ENCODE assay signal across 24 mouse cellular contexts in genomic region chr19:13812823-13813222, GRCm38 (mm10). TPM values are rescaled to one million over a fixed set of nuclear protein-coding genes. Genes with fewer than 3 reads are reported as not detected.
DNase-seq lines count a peak whose midpoint lies in the region; ATAC-seq and TF ChIP-seq lines count a peak whose summit lies in the region.
"Had no signal": no experiment of that assay in that cellular context is flagged by ENCODE, and none has a peak within 500 bp of the region (broad histone marks: within the 10 kb centered on the region; RNA-seq: fewer than 3 reads in every experiment).

No protein-coding gene starts in this region.

- in situ Hi-C loops in ES-E14 (cut with MboI; ENCODE audit: low sequenced_read_pairs in 2 of 2, unreplicated experiment in 2 of 2), result no loop called here

- no peaks in the 10 kb centered on the region for H3K36me3 ChIP-seq in hindbrain, postnatal 0 days (ENCODE audit: insufficient read depth, low read length)
- H3K36me3 ChIP-seq in hindbrain, embryonic 14.5 days (replicated peaks; ENCODE audit: control insufficient read depth, insufficient read depth), result no peaks in the 10 kb centered on the region
- no peaks in the 10 kb centered on the region for H3K36me3 ChIP-seq in lung, postnatal 0 days (ENCODE audit: insufficient read depth, low read length)
- no peaks in the 10 kb centered on the region for H3K36me3 ChIP-seq in ES-E14 (ENCODE audit: control insufficient read depth, insufficient read depth, low read length, poor library complexity, severe bottlenecking)
- H3K36me3 ChIP-seq: embryonic facial prominence, embryonic 12.5 days; heart, embryonic 13.5 days; liver, embryonic 13.5 days; midbrain, embryonic 13.5 days had no signal

- TF ChIP-seq EP300 in lung, postnatal 0 days (IDR thresholded peaks at IDR 0.05), result no peak

- H3K9me3 ChIP-seq in hindbrain, postnatal 0 days (ENCODE audit: low read length), result no peaks in the 10 kb centered on the region
- no peaks in the 10 kb centered on the region for H3K9me3 ChIP-seq in hindbrain, embryonic 14.5 days (ENCODE audit: control insufficient read depth, low read length)
- H3K9me3 ChIP-seq in lung, postnatal 0 days (ENCODE audit: low read length), result no peaks in the 10 kb centered on the region
- no peaks in the 10 kb centered on the region for H3K9me3 ChIP-seq in ES-E14 (ENCODE audit: control insufficient read depth, insufficient read depth, low read depth, low read length)
- H3K9me3 ChIP-seq: embryonic facial prominence, embryonic 12.5 days; heart, embryonic 13.5 days; liver, embryonic 13.5 days; midbrain, embryonic 13.5 days had no signal

- H3K9ac ChIP-seq in hindbrain, postnatal 0 days (replicated peaks; ENCODE audit: low read length), result no peak overlapping the region
- no peak overlapping the region for H3K9ac ChIP-seq in hindbrain, embryonic 14.5 days
- no peak overlapping the region for H3K9ac ChIP-seq in lung, postnatal 0 days (replicated peaks; ENCODE audit: low read depth)
- no peak overlapping the region for H3K9ac ChIP-seq in ES-E14 (ENCODE audit: insufficient read depth, low read depth, low read length, poor library complexity, severe bottlenecking)
- H3K9ac ChIP-seq: embryonic facial prominence, embryonic 12.5 days; heart, embryonic 13.5 days; liver, embryonic 13.5 days; midbrain, embryonic 13.5 days had no signal

- peak; percentile 49 for TF ChIP-seq CTCF in hindbrain, postnatal 0 days (IDR thresholded peaks at IDR 0.05; ENCODE audit: low read depth)
- 0 out of 2 replicates have a peak, but pooled peaks have one; percentile 2 for TF ChIP-seq CTCF in lung, postnatal 0 days (IDR thresholded peaks at IDR 0.05)

- no peak for ATAC-seq in hindbrain, postnatal 0 days
- ATAC-seq in hindbrain, embryonic 14.5 days (ENCODE audit: low FRiP score), result no peak
- ATAC-seq in lung, postnatal 0 days, result no peak
- ATAC-seq: CD4-positive, CD25-positive, alpha-beta regulatory T cell, adult 4 months; midbrain, embryonic 13.5 days had no signal

- no peaks in the 10 kb centered on the region for H3K27me3 ChIP-seq in hindbrain, postnatal 0 days (ENCODE audit: insufficient read depth, low read length)
- H3K27me3 ChIP-seq in hindbrain, embryonic 14.5 days (ENCODE audit: control insufficient read depth, insufficient read depth, low read length), result no peaks in the 10 kb centered on the region
- H3K27me3 ChIP-seq in lung, postnatal 0 days (replicated peaks; ENCODE audit: insufficient read depth, low read length), result no peaks in the 10 kb centered on the region
- H3K27me3 ChIP-seq: embryonic facial prominence, embryonic 12.5 days; heart, embryonic 13.5 days; liver, embryonic 13.5 days; midbrain, embryonic 13.5 days had no signal

- H3K4me3 ChIP-seq in hindbrain, postnatal 0 days (ENCODE audit: low read length), result no peak overlapping the region
- H3K4me3 ChIP-seq in hindbrain, embryonic 14.5 days (replicated peaks; ENCODE audit: low read length), result no peak overlapping the region
- H3K4me3 ChIP-seq in lung, postnatal 0 days (ENCODE audit: low read depth, low read length), result no peak overlapping the region
- no peak overlapping the region for H3K4me3 ChIP-seq in ES-E14 (ENCODE audit: insufficient read depth in 1 of 2, low read depth in 1 of 2, low read length in 2 of 2, poor library complexity in 1 of 2, severe bottlenecking in 1 of 2)
- H3K4me3 ChIP-seq: embryonic facial prominence, embryonic 12.5 days; heart, embryonic 13.5 days; liver, embryonic 13.5 days; midbrain, embryonic 13.5 days; myocyte had no signal

- no peak overlapping the region for H3K4me2 ChIP-seq in hindbrain, postnatal 0 days (ENCODE audit: low read depth, low read length)
- H3K4me2 ChIP-seq in hindbrain, embryonic 14.5 days (replicated peaks), result no peak overlapping the region
- H3K4me2 ChIP-seq in lung, postnatal 0 days (replicated peaks; ENCODE audit: low read depth, low read length), result no peak overlapping the region
- H3K4me2 ChIP-seq: embryonic facial prominence, embryonic 12.5 days; heart, embryonic 13.5 days; liver, embryonic 13.5 days; midbrain, embryonic 13.5 days had no signal

- no peak for DNase-seq in hindbrain, postnatal 0 days (ENCODE audit: low spot score)
- no peak for DNase-seq in hindbrain, embryonic 14.5 days (ENCODE audit: low spot score)
- no peak for DNase-seq in lung, postnatal 0 days (ENCODE audit: low spot score)
- no peak for DNase-seq in lung, postnatal 10 days
- DNase-seq in ES-E14 (ENCODE audit: low read depth, low spot score), result no peak
- DNase-seq in induced T-regulatory cell, adult 2 months (ENCODE audit: low read depth), result peak; percentile 2
- DNase-seq in heart, postnatal 25 days (ENCODE audit: low spot score), result no peak
- DNase-seq in left cerebral cortex, postnatal 14 days (ENCODE audit: low spot score in 2 of 2), result no peak
- DNase-seq: adrenal gland, postnatal 10 days; kidney, adult 18-20 months; liver, embryonic 13.5 days; lung, postnatal 4 days; thymus, postnatal 25 days had no signal

- 60% methylated on average over 2 of the region's 2 CpGs for WGBS in hindbrain, postnatal 0 days
- 62% methylated on average over 2 of the region's 2 CpGs for WGBS in hindbrain, embryonic 14.5 days
- WGBS in lung, postnatal 0 days, result 59% methylated on average over 2 of the region's 2 CpGs

- no peak overlapping the region for H3K27ac ChIP-seq in hindbrain, postnatal 0 days
- H3K27ac ChIP-seq in hindbrain, embryonic 14.5 days, result no peak overlapping the region
- no peak overlapping the region for H3K27ac ChIP-seq in lung, postnatal 0 days (ENCODE audit: low read length)
- H3K27ac ChIP-seq in ES-E14 (ENCODE audit: insufficient read depth, low read depth, low read length, poor library complexity, severe bottlenecking), result no peak overlapping the region
- H3K27ac ChIP-seq: embryonic facial prominence, embryonic 12.5 days; heart, embryonic 13.5 days; liver, embryonic 13.5 days; midbrain, embryonic 13.5 days had no signal

- intact Hi-C loops in heart, postnatal 25 days (cut with DNase I), result no loop called here
- intact Hi-C loops in left cerebral cortex, postnatal 14 days (cut with DNase I), result loop anchor here (10.0 kb wide), 1 partner anchor 1298 kb away; no protein-coding TSS in a partner anchor

- H3K4me1 ChIP-seq in hindbrain, postnatal 0 days (ENCODE audit: insufficient read depth, low read length), result no peaks in the 10 kb centered on the region
- H3K4me1 ChIP-seq in hindbrain, embryonic 14.5 days (replicated peaks; ENCODE audit: control insufficient read depth, insufficient read depth, low read length), result no peaks in the 10 kb centered on the region
- no peaks in the 10 kb centered on the region for H3K4me1 ChIP-seq in lung, postnatal 0 days (ENCODE audit: insufficient read depth, low read depth, low read length)
- H3K4me1 ChIP-seq in ES-E14 (ENCODE audit: control insufficient read depth in 2 of 2, insufficient read depth in 2 of 2, low read length in 2 of 2, poor library complexity in 1 of 2), result no peaks in the 10 kb centered on the region
- H3K4me1 ChIP-seq: embryonic facial prominence, embryonic 12.5 days; heart, embryonic 13.5 days; liver, embryonic 13.5 days; midbrain, embryonic 13.5 days had no signal

TF ChIP-seq in ES-E14, 5 proteins besides CTCF, POLR2A, EP300 and RAD21:
- TF ChIP-seq ZC3H11A (IDR thresholded peaks at IDR 0.05; ENCODE audit: borderline replicate concordance, low read depth, low read length) (peak; percentile 90; the same call in 1 of the 2 replicates), ZNF384 (IDR thresholded peaks at IDR 0.05; ENCODE audit: low read depth, low read length) (no peak), CHD2 (IDR thresholded peaks at IDR 0.05; ENCODE audit: low read depth, low read length) (no peak)

RNA-seq across cellular contexts. Expression of gene Olfr1499, which starts 6.4 kb away (rescaled TPM):
- total RNA-seq in hindbrain, postnatal 0 days (2014; rRNA removed), result not detected in 2 replicates
- polyA plus RNA-seq in hindbrain, postnatal 0 days (2015; fragmentation: Nextera tagmentation; extraction: Ambion mirVana), result not detected in 2 replicates
- not detected in 2 replicates for polyA plus RNA-seq in hindbrain, embryonic 14.5 days (2014; fragmentation: Nextera tagmentation; extraction: Ambion mirVana)
- not detected in 2 replicates for polyA plus RNA-seq in lung, postnatal 0 days (2015; fragmentation: Nextera tagmentation; extraction: Ambion mirVana)
- total RNA-seq in ES-E14 (2012; rRNA removed), result not detected in 2 replicates
- total RNA-seq in heart, postnatal 25 days (2021), result not detected
- total RNA-seq in left cerebral cortex, postnatal 14 days (2021), result not detected
- total RNA-seq: adrenal gland, postnatal 10 days; gastrocnemius, postnatal 4 days; left cerebral cortex, postnatal 25 days had no signal
- polyA plus RNA-seq: CD4-positive, CD25-positive, alpha-beta regulatory T cell, adult 4 months; embryonic facial prominence, embryonic 12.5 days; heart, embryonic 13.5 days; hindbrain, embryonic 11.5 days; large intestine, adult 2 months; liver, embryonic 13.5 days; midbrain, embryonic 13.5 days; myocyte; stomach, embryonic 14.5 days had no signal

RNA-seq across cellular contexts. Expression of gene Olfr1497, which starts 14.8 kb away (rescaled TPM):
- total RNA-seq in hindbrain, postnatal 0 days (2014; rRNA removed), result not detected in 2 replicates
- not detected in 2 replicates for polyA plus RNA-seq in hindbrain, postnatal 0 days (2015; fragmentation: Nextera tagmentation; extraction: Ambion mirVana)
- polyA plus RNA-seq in hindbrain, embryonic 14.5 days (2014; fragmentation: Nextera tagmentation; extraction: Ambion mirVana), result not detected in 2 replicates
- not detected in 2 replicates for polyA plus RNA-seq in lung, postnatal 0 days (2015; fragmentation: Nextera tagmentation; extraction: Ambion mirVana)
- total RNA-seq in ES-E14 (2012; rRNA removed), result not detected in 2 replicates
- not detected for total RNA-seq in heart, postnatal 25 days (2021)
- total RNA-seq in left cerebral cortex, postnatal 14 days (2021), result not detected
- total RNA-seq: adrenal gland, postnatal 10 days; gastrocnemius, postnatal 4 days; left cerebral cortex, postnatal 25 days; neutrophil, adult 5-6 weeks had no signal
- polyA plus RNA-seq: CD4-positive, CD25-positive, alpha-beta regulatory T cell, adult 4 months; embryonic facial prominence, embryonic 12.5 days; heart, embryonic 13.5 days; hindbrain, embryonic 11.5 days; large intestine, adult 2 months; liver, embryonic 13.5 days; midbrain, embryonic 13.5 days; myocyte; stomach, embryonic 14.5 days had no signal

RNA-seq across cellular contexts. Expression of gene Olfr1500, which starts 17.5 kb away (rescaled TPM):
- total RNA-seq in hindbrain, postnatal 0 days (2014; rRNA removed), result not detected in 2 replicates
- polyA plus RNA-seq in hindbrain, postnatal 0 days (2015; fragmentation: Nextera tagmentation; extraction: Ambion mirVana), result not detected in 2 replicates
- not detected in 2 replicates for polyA plus RNA-seq in hindbrain, embryonic 14.5 days (2014; fragmentation: Nextera tagmentation; extraction: Ambion mirVana)
- not detected in 2 replicates for polyA plus RNA-seq in lung, postnatal 0 days (2015; fragmentation: Nextera tagmentation; extraction: Ambion mirVana)
- not detected in 2 replicates for total RNA-seq in ES-E14 (2012; rRNA removed)
- total RNA-seq in heart, postnatal 25 days (2021), result not detected
- not detected for total RNA-seq in left cerebral cortex, postnatal 14 days (2021)
- total RNA-seq: adrenal gland, postnatal 10 days; gastrocnemius, postnatal 4 days; left cerebral cortex, postnatal 25 days had no signal
- polyA plus RNA-seq: embryonic facial prominence, embryonic 12.5 days; heart, embryonic 13.5 days; hindbrain, embryonic 11.5 days; large intestine, adult 2 months; liver, embryonic 13.5 days; midbrain, embryonic 13.5 days; myocyte; stomach, embryonic 14.5 days had no signal

RNA-seq across cellular contexts. Expression of gene Olfr1496, which starts 35.1 kb away (rescaled TPM):
- total RNA-seq in hindbrain, postnatal 0 days (2014; rRNA removed), result not detected in 2 replicates
- polyA plus RNA-seq in hindbrain, postnatal 0 days (2015; fragmentation: Nextera tagmentation; extraction: Ambion mirVana), result not detected in 2 replicates
- polyA plus RNA-seq in hindbrain, embryonic 14.5 days (2014; fragmentation: Nextera tagmentation; extraction: Ambion mirVana), result not detected in 2 replicates
- not detected in 2 replicates for polyA plus RNA-seq in lung, postnatal 0 days (2015; fragmentation: Nextera tagmentation; extraction: Ambion mirVana)
- not detected in 2 replicates for total RNA-seq in ES-E14 (2012; rRNA removed)
- not detected for total RNA-seq in heart, postnatal 25 days (2021)
- not detected for total RNA-seq in left cerebral cortex, postnatal 14 days (2021)
- total RNA-seq: adrenal gland, postnatal 10 days; gastrocnemius, postnatal 4 days; left cerebral cortex, postnatal 25 days; neutrophil, adult 5-6 weeks had no signal
- polyA plus RNA-seq: CD4-positive, CD25-positive, alpha-beta regulatory T cell, adult 4 months; embryonic facial prominence, embryonic 12.5 days; heart, embryonic 13.5 days; hindbrain, embryonic 11.5 days; large intestine, adult 2 months; liver, embryonic 13.5 days; midbrain, embryonic 13.5 days; myocyte; stomach, embryonic 14.5 days had no signal

RNA-seq across cellular contexts. Expression of gene Olfr1501, which starts 37.7 kb away (rescaled TPM):
- not detected in 2 replicates for total RNA-seq in hindbrain, postnatal 0 days (2014; rRNA removed)
- not detected in 2 replicates for polyA plus RNA-seq in hindbrain, postnatal 0 days (2015; fragmentation: Nextera tagmentation; extraction: Ambion mirVana)
- polyA plus RNA-seq in hindbrain, embryonic 14.5 days (2014; fragmentation: Nextera tagmentation; extraction: Ambion mirVana), result not detected in 2 replicates
- polyA plus RNA-seq in lung, postnatal 0 days (2015; fragmentation: Nextera tagmentation; extraction: Ambion mirVana), result not detected in 2 replicates
- total RNA-seq in ES-E14 (2012; rRNA removed), result not detected in 2 replicates
- not detected for total RNA-seq in heart, postnatal 25 days (2021)
- total RNA-seq in left cerebral cortex, postnatal 14 days (2021), result not detected
- total RNA-seq: adrenal gland, postnatal 10 days; gastrocnemius, postnatal 4 days; left cerebral cortex, postnatal 25 days; neutrophil, adult 5-6 weeks had no signal
- polyA plus RNA-seq: CD4-positive, CD25-positive, alpha-beta regulatory T cell, adult 4 months; embryonic facial prominence, embryonic 12.5 days; heart, embryonic 13.5 days; hindbrain, embryonic 11.5 days; large intestine, adult 2 months; liver, embryonic 13.5 days; midbrain, embryonic 13.5 days; myocyte; stomach, embryonic 14.5 days had no signal
